Mouse (Mus musculus): ENCODE results near the gene Lacc1. TPM values are rescaled to one million over a fixed set of nuclear protein-coding genes. Genes with fewer than 3 reads are reported as not detected.
A peak's percentile ranks its signal among the peaks of the same experiment; 100 is the strongest.

Gene Lacc1
- total RNA-seq (2012; rRNA removed) (19.2 and 27.1 TPM in 2 replicates), total RNA-seq (2014; rRNA removed) (39.5 and 45.2 TPM in 2 replicates), polyA plus RNA-seq (2012; ENCODE audit: insufficient read length, low read depth) (42.3 and 42.7 TPM in 2 replicates)

DNA sequence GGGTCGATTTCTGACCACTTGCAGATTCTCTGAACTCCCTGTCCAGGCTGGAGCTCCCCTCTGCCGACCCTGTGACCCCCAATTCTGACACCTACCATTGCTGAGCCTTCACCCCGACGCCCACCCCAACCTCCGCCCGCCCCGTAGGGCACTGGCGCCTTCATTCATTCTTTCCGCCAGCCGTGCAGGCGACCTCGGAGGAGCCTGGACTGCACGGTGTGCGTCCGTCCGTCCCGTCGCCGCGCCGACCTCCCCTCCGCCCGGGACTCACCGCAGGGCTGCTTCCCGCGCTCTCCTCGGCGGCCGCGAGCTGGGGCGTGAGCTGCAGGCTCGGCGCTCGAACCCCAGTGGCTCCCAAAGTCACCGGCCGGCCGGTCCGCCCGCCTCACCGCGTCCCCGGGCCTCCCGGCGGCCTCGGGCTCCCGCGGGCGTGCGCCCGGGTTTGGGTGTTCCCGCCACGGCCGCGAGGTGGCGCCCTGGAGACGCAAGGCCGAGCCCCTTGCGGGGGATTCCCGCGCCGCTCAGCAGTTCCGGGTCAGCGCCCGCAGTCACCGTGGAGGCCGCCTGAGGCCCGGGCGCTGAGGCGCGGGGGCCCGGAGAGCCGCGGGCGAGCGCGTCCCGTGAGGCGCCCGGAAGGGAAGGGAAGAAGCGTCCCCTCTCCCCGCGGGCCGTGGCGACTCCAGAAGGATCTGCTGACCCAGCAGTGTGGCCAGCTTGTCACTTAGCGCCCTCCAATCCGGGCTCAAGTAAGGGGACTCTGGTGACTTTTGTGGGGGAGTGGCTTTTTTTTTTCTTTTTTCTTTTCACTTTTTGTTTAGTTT is at the start of gene Lacc1, which contains the start of gene Ccdc122:
Lacc1 (minus strand) TSS at position 679 of the 821 bp plus-strand sequence.
Ccdc122 (plus strand) TSS at position 547 of the 821 bp plus-strand sequence.
- in situ Hi-C loops (cut with MboI; ENCODE audit: low pct_ligation_motif_present, low pct_unique_long_range_greater_than_20kb, low sequenced_read_pairs) (no loop called here), dilution Hi-C loops (cut with MboI; ENCODE audit: extremely low pct_ligation_motif_present, extremely low pct_unique_long_range_greater_than_20kb, low sequenced_read_pairs) (no loop called here)
- Histone ChIP-seq H3K4me2 (ENCODE audit: insufficient read depth, low read depth, poor library complexity, severe bottlenecking) (peak within 1 kb of the TSS; percentile 88), H3K27me3 (replicated peaks) (no peaks in the 10 kb centered on the region), H3K9ac (ENCODE audit: insufficient read depth, low read depth) (peak within 1 kb of the TSS; percentile 96), H3K4me3 (replicated peaks in 1 of 3; ENCODE audit: low read depth in 2 of 3, low read length in 2 of 3, poor library complexity in 1 of 3) (peak within 1 kb of the TSS; percentile 79 to 98 (median 79)), H3K9me3 (replicated peaks; ENCODE audit: low read length) (no peaks in the 10 kb centered on the region), H3K27ac (ENCODE audit: insufficient read depth, low read depth) (peak within 1 kb of the TSS; percentile 73), H3K79me2 (replicated peaks; ENCODE audit: control insufficient read depth, extremely low read depth, insufficient read depth, poor library complexity, severe bottlenecking) (peaks cover 11% of the 10 kb centered on the region), H3K36me3 (replicated peaks in 1 of 2; ENCODE audit: control insufficient read depth in 1 of 2, insufficient read depth in 1 of 2, low read length in 1 of 2) (peaks cover 9 to 15% of the 10 kb centered on the region in 2 experiments), H3K4me1 (ENCODE audit: control insufficient read depth in 1 of 2, insufficient read depth in 2 of 2) (peaks cover 8 to 45% of the 10 kb centered on the region in 2 experiments)
- 0 out of 2 replicates have a peak, but pooled peaks have one; percentile 25 for TF ChIP-seq NRF1 (IDR thresholded peaks at IDR 0.05; ENCODE audit: low read depth, low read length)
- TF ChIP-seq USF2 (conservative IDR thresholded peaks at IDR 0.05; ENCODE audit: low read depth, low read length) = no peak
- TF ChIP-seq TCF12 (IDR thresholded peaks at IDR 0.05; ENCODE audit: low read depth, low read length) = peak; percentile 89
- peak; percentile 67; the same call in 1 of the 2 replicates for TF ChIP-seq NELFE (IDR thresholded peaks at IDR 0.05; ENCODE audit: low read depth, low read length)
- no peak for TF ChIP-seq PAX5 (IDR thresholded peaks at IDR 0.05; ENCODE audit: low read length)
- peak in 1 of 2 experiments; percentile 78; a peak in 2 of 4 replicates for TF ChIP-seq CTCF (conservative IDR thresholded peaks at IDR 0.05 in 1 of 2, IDR thresholded peaks at IDR 0.05 in 1 of 2; ENCODE audit: low read depth in 2 of 2, low read length in 2 of 2)
- no peak for TF ChIP-seq KAT2A (IDR thresholded peaks at IDR 0.05; ENCODE audit: insufficient replicate concordance, low read length)
- peak; percentile 34; the same call in 1 of the 2 replicates for TF ChIP-seq MAX (IDR thresholded peaks at IDR 0.05; ENCODE audit: low read length)
- peak; percentile 78 for TF ChIP-seq MAFK (IDR thresholded peaks at IDR 0.05; ENCODE audit: insufficient replicate concordance, low read length)
- TF ChIP-seq RAD21 (IDR thresholded peaks at IDR 0.05; ENCODE audit: low read depth, low read length) = peak; percentile 45
- no peak for TF ChIP-seq CHD1 (IDR thresholded peaks at IDR 0.05; ENCODE audit: low read depth, low read length)
- no peak for TF ChIP-seq JUND (conservative IDR thresholded peaks at IDR 0.05; ENCODE audit: low read depth, low read length)
- no peak for TF ChIP-seq ZKSCAN1 (IDR thresholded peaks at IDR 0.05; ENCODE audit: borderline replicate concordance, low read depth, low read length)
- TF ChIP-seq GABPA (IDR thresholded peaks at IDR 0.05; ENCODE audit: insufficient replicate concordance, low read depth, low read length) = no peak
- TF ChIP-seq ETS1 (conservative IDR thresholded peaks at IDR 0.05; ENCODE audit: low read depth, low read length) = peak; percentile 8
- TF ChIP-seq ELF1 (IDR thresholded peaks at IDR 0.05; ENCODE audit: low read depth, low read length) = peak; percentile 91
- peak; percentile 82 for TF ChIP-seq BHLHE40 (IDR thresholded peaks at IDR 0.05; ENCODE audit: low read depth, low read length)
- peak; percentile 69 for TF ChIP-seq MXI1 (IDR thresholded peaks at IDR 0.05; ENCODE audit: low read depth, low read length)
- TF ChIP-seq HCFC1 (IDR thresholded peaks at IDR 0.05; ENCODE audit: low read depth, low read length) = 0 out of 2 replicates have a peak, but pooled peaks have one; percentile 39
- 0 out of 2 replicates have a peak, but pooled peaks have one; percentile 29 for TF ChIP-seq CHD2 (IDR thresholded peaks at IDR 0.05; ENCODE audit: low read length)
- peak; percentile 67; the same call in 1 of the 2 replicates for TF ChIP-seq IRF4 (IDR thresholded peaks at IDR 0.05; ENCODE audit: low read depth, low read length)
- TF ChIP-seq ZC3H11A (IDR thresholded peaks at IDR 0.05; ENCODE audit: low read depth, low read length) = no peak
- TF ChIP-seq MYC (IDR thresholded peaks at IDR 0.05; ENCODE audit: low read depth, low read length) = no peak
- TF ChIP-seq EP300 (IDR thresholded peaks at IDR 0.05; ENCODE audit: low read length) = peak; percentile 50; the same call in 1 of the 2 replicates
- TF ChIP-seq RCOR1 (conservative IDR thresholded peaks at IDR 0.05; ENCODE audit: low read depth, low read length) = no peak
- no peak for TF ChIP-seq E2F4 (IDR thresholded peaks at IDR 0.05; ENCODE audit: insufficient replicate concordance, low read depth, low read length)
- peak; percentile 93 for TF ChIP-seq UBTF (IDR thresholded peaks at IDR 0.05; ENCODE audit: low read depth, low read length)
- TF ChIP-seq JUN (IDR thresholded peaks at IDR 0.05; ENCODE audit: insufficient read depth, low read depth, low read length) = no peak
- TF ChIP-seq POLR2AphosphoS2 (IDR thresholded peaks at IDR 0.05; ENCODE audit: low read depth, low read length) = no peak
- TF ChIP-seq SMC3 (IDR thresholded peaks at IDR 0.05; ENCODE audit: low read depth, low read length) = peak; percentile 42
- 0 out of 2 replicates have a peak, but pooled peaks have one; percentile 0 for TF ChIP-seq MAZ (IDR thresholded peaks at IDR 0.05; ENCODE audit: low read depth, low read length)
- no peak for TF ChIP-seq TBP (conservative IDR thresholded peaks at IDR 0.05; ENCODE audit: low read depth, low read length)
- peak; percentile 77 for TF ChIP-seq ZNF384 (IDR thresholded peaks at IDR 0.05; ENCODE audit: low read depth, low read length)
- TF ChIP-seq USF1 (IDR thresholded peaks at IDR 0.05; ENCODE audit: low read depth, low read length) = no peak
- TF ChIP-seq MEF2A (IDR thresholded peaks at IDR 0.05; ENCODE audit: borderline replicate concordance, low read depth, low read length) = peak; percentile 79
- no peak for TF ChIP-seq SIN3A (IDR thresholded peaks at IDR 0.05; ENCODE audit: low read length)
- TF ChIP-seq POLR2A (IDR thresholded peaks at IDR 0.05; ENCODE audit: low read depth, low read length) = peak; percentile 64; the same call in 1 of the 2 replicates
- TF ChIP-seq ZMIZ1 (IDR thresholded peaks at IDR 0.05; ENCODE audit: low read depth, low read length) = no peak
- DNase-seq (ENCODE audit: extremely low read depth) = peak; percentile 78

All from CH12.LX (cell line).